Mouse (Mus musculus): ENCODE results near the gene Tenm2. TPM values are rescaled to one million over a fixed set of nuclear protein-coding genes. Genes with fewer than 3 reads are reported as not detected.
A peak's percentile ranks its signal among the peaks of the same experiment; 100 is the strongest.

The Tenm2 gene
- polyA plus RNA-seq, 1 experiment from 2014 or later = 0.80 TPM

- ATAC-seq (replicated peaks; ENCODE audit: low FRiP score, low read depth) = no peak
- H3K27me3 ChIP-seq (ENCODE audit: insufficient read depth, low read length) = no peaks in the 10 kb centered on the region
- H3K36me3 ChIP-seq (ENCODE audit: insufficient read depth, low read length) = no peaks in the 10 kb centered on the region
- WGBS = 37% methylated on average over 3 of the region's 3 CpGs
- H3K9me3 ChIP-seq (replicated peaks; ENCODE audit: low read length) = no peaks in the 10 kb centered on the region
- no peaks in the 10 kb centered on the region for H3K4me1 ChIP-seq (replicated peaks; ENCODE audit: insufficient read depth, low read length)
- peak; percentile 41 for DNase-seq (ENCODE audit: low spot score)
- no peak overlapping the region for H3K9ac ChIP-seq (ENCODE audit: low read depth, low read length)
- H3K4me2 ChIP-seq (ENCODE audit: low read length) = no peak overlapping the region
- no peak overlapping the region for H3K27ac ChIP-seq
- H3K4me3 ChIP-seq (replicated peaks; ENCODE audit: low read depth, low read length) = no peak overlapping the region
- TF ChIP-seq CTCF (IDR thresholded peaks at IDR 0.05; ENCODE audit: low read depth) = no peak
Measured at GRCm38 (mm10) chr11:36990895-36991294, 244.9 kb downstream of the Tenm2 start.

- ATAC-seq (replicated peaks; ENCODE audit: low FRiP score, low read depth) (no peak), DNase-seq (ENCODE audit: low spot score) (peak; percentile 73)
- Histone ChIP-seq H3K4me3 (replicated peaks; ENCODE audit: low read depth, low read length) (no peak overlapping the region), H3K4me2 (ENCODE audit: low read length) (no peak overlapping the region), H3K9me3 (replicated peaks; ENCODE audit: low read length) (no peaks in the 10 kb centered on the region), H3K36me3 (ENCODE audit: insufficient read depth, low read length) (no peaks in the 10 kb centered on the region), H3K27me3 (ENCODE audit: insufficient read depth, low read length) (no peaks in the 10 kb centered on the region), H3K4me1 (replicated peaks; ENCODE audit: insufficient read depth, low read length) (no peaks in the 10 kb centered on the region), H3K9ac (ENCODE audit: low read depth, low read length) (no peak overlapping the region), H3K27ac (no peak overlapping the region)
- 55% methylated on average over 5 of the region's 5 CpGs for WGBS
- TF ChIP-seq CTCF (IDR thresholded peaks at IDR 0.05; ENCODE audit: low read depth) = peak; percentile 69
Measured at GRCm38 (mm10) chr11:36988776-36989565, 246.8 kb downstream of the Tenm2 start.

GRCm38 (mm10) chr11:36974142-36974541, 261.6 kb downstream of the Tenm2 start:
- H3K4me1 ChIP-seq (replicated peaks; ENCODE audit: insufficient read depth, low read length) = no peaks in the 10 kb centered on the region

GRCm38 (mm10) chr11:36958102-36958501, 277.7 kb downstream of the Tenm2 start:
- Histone ChIP-seq H3K9me3 (replicated peaks; ENCODE audit: low read length) (no peaks in the 10 kb centered on the region), H3K4me1 (replicated peaks; ENCODE audit: insufficient read depth, low read length) (no peaks in the 10 kb centered on the region), H3K4me2 (ENCODE audit: low read length) (no peak overlapping the region), H3K27ac (no peak overlapping the region), H3K36me3 (ENCODE audit: insufficient read depth, low read length) (no peaks in the 10 kb centered on the region), H3K4me3 (replicated peaks; ENCODE audit: low read depth, low read length) (no peak overlapping the region), H3K27me3 (ENCODE audit: insufficient read depth, low read length) (no peaks in the 10 kb centered on the region), H3K9ac (ENCODE audit: low read depth, low read length) (no peak overlapping the region)
- ATAC-seq (replicated peaks; ENCODE audit: low FRiP score, low read depth) (no peak; the same call in 1 of the 2 replicates), DNase-seq (ENCODE audit: low spot score) (no peak)
- TF ChIP-seq CTCF (IDR thresholded peaks at IDR 0.05; ENCODE audit: low read depth) = no peak
- WGBS = 60% methylated on average over 5 of the region's 5 CpGs

More at GRCm38 (mm10) chr11:36974142-36974541, 261.6 kb downstream of the Tenm2 start:
- no peak overlapping the region for H3K27ac ChIP-seq
- no peak overlapping the region for H3K4me2 ChIP-seq (ENCODE audit: low read length)
- no peak for DNase-seq (ENCODE audit: low spot score)
- ATAC-seq (replicated peaks; ENCODE audit: low FRiP score, low read depth) = no peak
- WGBS = 88% methylated on average over 2 of the region's 2 CpGs
- no peaks in the 10 kb centered on the region for H3K9me3 ChIP-seq (replicated peaks; ENCODE audit: low read length)
- no peaks in the 10 kb centered on the region for H3K36me3 ChIP-seq (ENCODE audit: insufficient read depth, low read length)
- H3K9ac ChIP-seq (ENCODE audit: low read depth, low read length) = no peak overlapping the region
- no peaks in the 10 kb centered on the region for H3K27me3 ChIP-seq (ENCODE audit: insufficient read depth, low read length)
- no peak overlapping the region for H3K4me3 ChIP-seq (replicated peaks; ENCODE audit: low read depth, low read length)
- TF ChIP-seq CTCF (IDR thresholded peaks at IDR 0.05; ENCODE audit: low read depth) = no peak

GRCm38 (mm10) chr11:36941429-36941828, 294.3 kb downstream of the Tenm2 start:
- DNase-seq (ENCODE audit: low spot score) = no peak
- H3K27ac ChIP-seq = no peak overlapping the region
- H3K9ac ChIP-seq (ENCODE audit: low read depth, low read length) = no peak overlapping the region
- no peaks in the 10 kb centered on the region for H3K36me3 ChIP-seq (ENCODE audit: insufficient read depth, low read length)
- no peak for TF ChIP-seq CTCF (IDR thresholded peaks at IDR 0.05; ENCODE audit: low read depth)
- H3K27me3 ChIP-seq (ENCODE audit: insufficient read depth, low read length) = no peaks in the 10 kb centered on the region
- H3K4me1 ChIP-seq (replicated peaks; ENCODE audit: insufficient read depth, low read length) = no peaks in the 10 kb centered on the region
- no peak overlapping the region for H3K4me3 ChIP-seq (replicated peaks; ENCODE audit: low read depth, low read length)
- WGBS = 86% methylated on average over 6 of the region's 6 CpGs
- no peak overlapping the region for H3K4me2 ChIP-seq (ENCODE audit: low read length)
- no peaks in the 10 kb centered on the region for H3K9me3 ChIP-seq (replicated peaks; ENCODE audit: low read length)
- no peak for ATAC-seq (replicated peaks; ENCODE audit: low FRiP score, low read depth)

GRCm38 (mm10) chr11:36940557-36941110, 295.1 kb downstream of the Tenm2 start:
- H3K27ac ChIP-seq = 0 out of 2 replicates have a peak overlapping the region, but pooled peaks have one; percentile 26
- no peaks in the 10 kb centered on the region for H3K9me3 ChIP-seq (replicated peaks; ENCODE audit: low read length)
- H3K36me3 ChIP-seq (ENCODE audit: insufficient read depth, low read length) = no peaks in the 10 kb centered on the region
- DNase-seq (ENCODE audit: low spot score) = no peak
- no peak for TF ChIP-seq CTCF (IDR thresholded peaks at IDR 0.05; ENCODE audit: low read depth)
- H3K4me2 ChIP-seq (ENCODE audit: low read length) = no peak overlapping the region
- ATAC-seq (replicated peaks; ENCODE audit: low FRiP score, low read depth) = peak; percentile 54; the same call in 1 of the 2 replicates
- H3K4me1 ChIP-seq (replicated peaks; ENCODE audit: insufficient read depth, low read length) = no peaks in the 10 kb centered on the region
- no peak overlapping the region for H3K9ac ChIP-seq (ENCODE audit: low read depth, low read length)
- H3K27me3 ChIP-seq (ENCODE audit: insufficient read depth, low read length) = no peaks in the 10 kb centered on the region
- WGBS = 48% methylated on average over 7 of the region's 7 CpGs
- H3K4me3 ChIP-seq (replicated peaks; ENCODE audit: low read depth, low read length) = no peak overlapping the region

Data from kidney, postnatal 0 days (tissue).